Mouse (Mus musculus) lung, adult 2 months (tissue): ENCODE data around the gene Gnai1.

Source experiments
- CTCF ChIP-seq: fragments of 200-500 bp; IDR thresholded peaks from 2 replicates; pipeline ENCODE4 v1.5.1; 2011; ENCODE audit warnings: mild to moderate bottlenecking, low read length, control low read depth; ENCODE audit not compliant: insufficient read depth
- POLR2A ChIP-seq: fragments of 200-500 bp; IDR thresholded peaks from 2 replicates; pipeline ENCODE4 v1.6.1; 2011; ENCODE audit warnings: low read depth, mild to moderate bottlenecking, control low read depth, low read length, borderline replicate concordance; ENCODE audit errors: extremely low read depth

- TF ChIP-seq CTCF (no peak), POLR2A (no peak)
Measured at GRCm38 (mm10) chr5:18318846-18319245, 41.3 kb downstream of the Gnai1 start.
